Mouse (Mus musculus): ENCODE measurements around the gene Myoz2.

GRCm38 (mm10) chr3:123064186-123064585 is 29.4 kb upstream of the Myoz2 start:
- TF ChIP-seq CTCF (IDR thresholded peaks at IDR 0.05; ENCODE audit: control insufficient read depth, insufficient read depth, low read length) = no peak
- no peak for TF ChIP-seq POLR2A (IDR thresholded peaks at IDR 0.05; ENCODE audit: borderline replicate concordance, control insufficient read depth, low read depth, low read length)
